Mouse (Mus musculus) MEL (cell line): ENCODE data around the gene Pradc1.

Experiments used
- CHD2 ChIP-seq: IDR thresholded peaks from 2 replicates; pipeline ENCODE4 v1.6.1; 2011; ENCODE audit warnings: low read length, improper control_type of control experiment
- CTCF ChIP-seq, 3 experiments: IDR thresholded peaks in 2 of 3; conservative IDR thresholded peaks in 1 of 3; 2 replicates each; pipeline ENCODE4 v1.5.1; 2011 to 2012; ENCODE audit warnings: low read length in 3 of 3, low read depth in 2 of 3, mild to moderate bottlenecking in 2 of 3, improper control_type of control experiment in 1 of 3, inconsistent platforms in 1 of 3, mixed read lengths in 1 of 3, moderate library complexity in 1 of 3; ENCODE audit not compliant: control insufficient read depth in 1 of 3, insufficient read depth in 1 of 3, poor library complexity in 1 of 3, severe bottlenecking in 1 of 3
- NELFE ChIP-seq: IDR thresholded peaks from 2 replicates; pipeline ENCODE4 v1.6.1; 2011; ENCODE audit warnings: low read depth, low read length, improper control_type of control experiment

DNA sequence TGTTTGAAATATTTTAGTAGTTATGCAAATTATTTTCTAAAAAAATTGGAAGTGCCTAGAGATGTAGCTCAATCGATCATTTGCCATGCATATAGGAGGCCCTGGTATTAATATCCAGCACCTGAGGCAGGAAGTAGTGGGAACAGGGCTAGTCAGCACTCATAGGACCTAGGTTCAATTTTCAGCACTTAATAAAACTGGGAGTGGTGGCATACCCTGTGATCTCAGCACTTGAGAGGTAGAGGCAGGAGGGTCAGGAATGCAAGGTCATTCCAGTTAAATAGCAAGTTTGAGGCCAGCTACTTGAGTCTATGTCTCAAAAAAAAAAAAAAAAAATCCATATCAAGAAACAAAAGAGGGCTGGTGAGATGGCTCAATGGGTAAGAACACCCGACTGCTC, 32.6 kb downstream of the Pradc1 start:
- no peak for TF ChIP-seq CHD2
- no peak for TF ChIP-seq CTCF (IDR thresholded peaks at IDR 0.05 in 2 of 3, conservative IDR thresholded peaks at IDR 0.05 in 1 of 3; ENCODE audit: control insufficient read depth in 1 of 3, insufficient read depth in 1 of 3, low read depth in 2 of 3, low read length in 3 of 3, poor library complexity in 1 of 3, severe bottlenecking in 1 of 3)
- TF ChIP-seq NELFE = no peak
